Mouse (Mus musculus) liver, embryonic 11.5 days (tissue): ENCODE measurements around the gene Ntm. TPM values are rescaled to one million over a fixed set of nuclear protein-coding genes. Genes with fewer than 3 reads are reported as not detected.

ENCODE experiments used
- ATAC-seq: fragments of 200-750 bp; cut with Nextera tagmentation; replicated peaks from 2 replicates; pipeline ENCODE4 v1.8.0; 2017; ENCODE audit warnings: moderate number of reproducible peaks, mild to moderate bottlenecking, moderate TSS enrichment, moderate library complexity; ENCODE audit not compliant: low FRiP score
- DNase-seq: peaks from one replicate; pipeline ENCODE4 v3.0.0-alpha.2; 2017; ENCODE audit warnings: low spot score
- H3K27ac ChIP-seq: fragments of 300-500 bp; sonication (generic); 2 replicates; pipeline ENCODE4 v1.5.1; 2014; ENCODE audit warnings: mild to moderate bottlenecking, low read depth, low read length, control low read depth
- H3K27me3 ChIP-seq: fragments of 300-500 bp; sonication (generic); replicated peaks from 2 replicates; pipeline ENCODE4 v1.6.1; 2014; ENCODE audit warnings: low read length, mixed read lengths; ENCODE audit not compliant: control insufficient read depth, insufficient read depth
- H3K36me3 ChIP-seq: fragments of 300-500 bp; sonication (generic); 2 replicates; pipeline ENCODE4 v1.6.1; 2014; ENCODE audit warnings: mild to moderate bottlenecking, low read length, moderate library complexity, mixed read lengths; ENCODE audit not compliant: control insufficient read depth, insufficient read depth
- H3K4me1 ChIP-seq: fragments of 300-500 bp; sonication (generic); replicated peaks from 2 replicates; pipeline ENCODE4 v1.6.1; 2014; ENCODE audit warnings: low read length, mixed read lengths; ENCODE audit not compliant: control insufficient read depth, insufficient read depth
- H3K4me2 ChIP-seq: fragments of 300-500 bp; sonication (generic); 2 replicates; pipeline ENCODE4 v1.6.1; 2014; ENCODE audit warnings: mild to moderate bottlenecking, control low read depth, moderate library complexity
- H3K4me3 ChIP-seq: fragments of 300-500 bp; sonication (generic); 2 replicates; pipeline ENCODE4 v1.5.1; 2014; ENCODE audit warnings: low read depth, low read length, control low read depth
- H3K9ac ChIP-seq: fragments of 300-500 bp; sonication (generic); 2 replicates; pipeline ENCODE4 v1.6.1; 2014; ENCODE audit warnings: low read depth, low read length, control low read depth
- H3K9me3 ChIP-seq: fragments of 300-500 bp; sonication (generic); 2 replicates; pipeline ENCODE4 v1.6.1; 2016; ENCODE audit warnings: low read length, inconsistent platforms, mixed read lengths; ENCODE audit not compliant: control insufficient read depth
- WGBS: fragments of 180-500 bp; shearing (Covaris S2); extraction: QIAGEN DNeasy Blood & Tissue Kit; methylation state at CpG from one replicate; pipeline ENCODE4 v1.1.7; 2014; 5-methylcytosine and 5-hydroxymethylcytosine counted together
- polyA plus RNA-seq: library from polyadenylated mRNA; unstranded; fragments of >200 nt; fragmentation: Nextera tagmentation; extraction: Ambion mirVana; gene quantifications from 2 replicates; pipeline ENCODE4 v1.2.1, GENCODE M21; 2014

Gene Ntm
- polyA plus RNA-seq, 1 experiment from 2014 or later: 4.4 TPM

GRCm38 (mm10) chr9:29220941-29221615 lies 741.9 kb downstream of the Ntm start:
- Histone ChIP-seq H3K4me2 (no peak overlapping the region), H3K4me1 (no peaks in the 10 kb centered on the region), H3K27ac (no peak overlapping the region), H3K27me3 (no peaks in the 10 kb centered on the region; the same call in 1 of the 2 replicates), H3K9me3 (no peaks in the 10 kb centered on the region), H3K4me3 (no peak overlapping the region), H3K9ac (no peak overlapping the region), H3K36me3 (no peaks in the 10 kb centered on the region)
- WGBS: 27% methylated on average over 5 of the region's 5 CpGs
- ATAC-seq (no peak), DNase-seq (no peak)

- no peak overlapping the region for H3K4me2 ChIP-seq
- DNase-seq: no peak
- H3K4me1 ChIP-seq: no peaks in the 10 kb centered on the region
- no peaks in the 10 kb centered on the region for H3K9me3 ChIP-seq
- no peak overlapping the region for H3K9ac ChIP-seq
- no peaks in the 10 kb centered on the region; the same call in 1 of the 2 replicates for H3K27me3 ChIP-seq
- H3K27ac ChIP-seq: no peak overlapping the region
- H3K36me3 ChIP-seq: no peaks in the 10 kb centered on the region
- ATAC-seq: no peak
- WGBS: 52% methylated on average over 11 of the region's 11 CpGs
- no peak overlapping the region for H3K4me3 ChIP-seq
These were observed 742.4 kb downstream of the Ntm start for GRCm38 (mm10) chr9:29220493-29220892.

DNA sequence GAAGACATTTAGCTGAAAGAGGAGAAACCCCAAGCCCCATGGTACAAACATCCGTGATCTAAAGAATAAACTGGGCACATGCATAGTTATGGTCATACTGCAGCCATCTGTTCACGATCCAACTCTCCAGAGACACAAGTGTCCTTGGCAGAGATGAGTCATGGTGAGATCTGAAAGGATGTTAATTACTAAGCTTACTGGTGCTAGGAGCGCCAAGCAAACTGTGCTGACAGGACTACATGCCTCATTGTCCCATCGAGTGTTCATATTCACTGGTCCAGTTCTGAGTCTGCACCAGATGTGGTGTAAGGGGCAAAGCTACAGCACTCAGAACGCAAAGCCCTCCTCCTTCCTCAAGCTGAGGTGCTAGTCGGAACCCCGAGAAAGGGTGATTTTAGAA lies 745.0 kb downstream of the Ntm start:
- 85% methylated on average over 7 of the region's 7 CpGs for WGBS

GRCm38 (mm10) chr9:29216528-29216927 lies 746.4 kb downstream of the Ntm start:
- H3K9me3 ChIP-seq: no peaks in the 10 kb centered on the region
- DNase-seq: no peak
- ATAC-seq: no peak
- no peak overlapping the region for H3K4me2 ChIP-seq
- no peak overlapping the region for H3K27ac ChIP-seq
- H3K4me1 ChIP-seq: no peaks in the 10 kb centered on the region
- no peaks in the 10 kb centered on the region; the same call in 1 of the 2 replicates for H3K27me3 ChIP-seq
- H3K9ac ChIP-seq: no peak overlapping the region
- no peaks in the 10 kb centered on the region for H3K36me3 ChIP-seq
- no peak overlapping the region for H3K4me3 ChIP-seq
- WGBS: 91% methylated on average over 8 of the region's 8 CpGs

More for the DNA sequence above, 745.0 kb downstream of the Ntm start:
- Histone ChIP-seq H3K36me3 (no peaks in the 10 kb centered on the region), H3K4me1 (no peaks in the 10 kb centered on the region), H3K9me3 (no peaks in the 10 kb centered on the region), H3K27ac (no peak overlapping the region), H3K27me3 (no peaks in the 10 kb centered on the region; the same call in 1 of the 2 replicates), H3K9ac (no peak overlapping the region), H3K4me2 (no peak overlapping the region), H3K4me3 (no peak overlapping the region)
- DNase-seq (no peak), ATAC-seq (no peak)

DNA sequence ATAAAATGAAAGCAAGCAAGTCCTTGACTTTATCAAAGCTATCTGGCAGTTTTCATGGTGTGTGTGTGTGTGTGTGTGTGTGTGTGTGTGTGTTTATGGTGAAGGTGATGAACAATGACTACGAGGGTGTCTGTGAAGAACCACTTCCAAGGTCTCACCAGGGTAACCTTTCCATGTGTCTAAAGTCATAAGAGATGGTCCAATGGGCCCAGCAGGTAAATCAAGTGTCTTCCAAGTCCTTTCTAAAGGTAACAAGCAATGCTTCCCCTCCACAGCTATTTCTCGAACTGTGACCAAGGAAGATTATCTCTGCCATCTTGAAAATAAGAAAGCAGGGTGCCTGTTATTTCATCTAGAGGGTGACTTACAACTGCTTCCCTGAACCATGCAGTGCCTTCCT lies 747.1 kb downstream of the Ntm start:
- 85% methylated on average over 2 of the region's 2 CpGs for WGBS
- DNase-seq: no peak
- H3K4me3 ChIP-seq: no peak overlapping the region
- no peak overlapping the region for H3K9ac ChIP-seq
- no peaks in the 10 kb centered on the region for H3K4me1 ChIP-seq
- no peaks in the 10 kb centered on the region for H3K36me3 ChIP-seq
- H3K9me3 ChIP-seq: no peaks in the 10 kb centered on the region
- H3K4me2 ChIP-seq: no peak overlapping the region
- ATAC-seq: no peak
- H3K27me3 ChIP-seq: no peaks in the 10 kb centered on the region; the same call in 1 of the 2 replicates
- H3K27ac ChIP-seq: no peak overlapping the region

DNA sequence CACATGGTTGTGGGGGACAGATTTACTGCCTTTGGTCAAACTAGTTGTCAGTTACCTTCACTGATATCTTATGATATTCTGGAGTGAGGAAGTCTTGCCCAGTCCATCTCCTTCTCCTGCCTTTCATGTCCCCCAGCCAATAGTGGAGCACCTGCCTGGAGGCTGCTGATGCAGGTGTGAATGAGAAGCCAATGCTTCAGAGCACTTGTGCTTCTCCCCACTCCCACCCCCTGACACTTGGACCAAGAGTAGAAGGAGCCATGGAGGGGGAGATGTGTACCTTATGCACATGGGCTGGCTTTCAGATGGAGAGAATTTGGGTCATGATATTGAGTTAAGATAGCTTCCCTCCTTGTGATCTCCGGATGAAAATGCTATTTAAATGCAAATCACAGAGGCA lies 747.7 kb downstream of the Ntm start:
- DNase-seq (no peak), ATAC-seq (no peak)
- H3K27ac ChIP-seq: no peak overlapping the region
- no peak overlapping the region for H3K9ac ChIP-seq
- H3K9me3 ChIP-seq: no peaks in the 10 kb centered on the region
- no peaks in the 10 kb centered on the region; the same call in 1 of the 2 replicates for H3K27me3 ChIP-seq
- H3K4me3 ChIP-seq: no peak overlapping the region
- 80% methylated on average over 1 of the region's 1 CpGs for WGBS
- H3K4me2 ChIP-seq: no peak overlapping the region
- H3K4me1 ChIP-seq: no peaks in the 10 kb centered on the region
- no peaks in the 10 kb centered on the region for H3K36me3 ChIP-seq

DNA sequence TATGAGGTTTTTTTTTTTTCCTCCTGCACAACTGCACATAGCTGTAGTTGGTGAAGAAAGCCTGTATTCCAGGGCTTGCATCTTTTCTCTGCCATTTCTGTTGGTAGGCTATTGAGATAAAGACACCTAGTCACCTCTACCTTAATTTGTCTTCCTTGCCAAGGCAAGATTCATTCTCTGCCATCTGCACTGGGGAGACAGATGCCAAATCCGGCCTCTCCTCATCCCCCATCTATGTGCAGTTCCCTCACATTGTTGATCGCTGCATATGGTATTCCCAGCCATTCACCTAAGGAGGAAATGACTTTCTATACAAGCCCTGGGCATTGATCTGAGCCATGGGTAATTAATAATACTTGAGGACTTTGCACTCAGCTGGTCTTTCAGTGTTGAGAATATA lies 753.7 kb downstream of the Ntm start:
- Histone ChIP-seq H3K27ac (no peak overlapping the region), H3K27me3 (no peaks in the 10 kb centered on the region), H3K9ac (no peak overlapping the region), H3K4me3 (no peak overlapping the region), H3K9me3 (no peaks in the 10 kb centered on the region), H3K36me3 (no peaks in the 10 kb centered on the region), H3K4me1 (no peaks in the 10 kb centered on the region), H3K4me2 (no peak overlapping the region)
- no peak for ATAC-seq
- 76% methylated on average over 2 of the region's 2 CpGs for WGBS
- DNase-seq: no peak

DNA sequence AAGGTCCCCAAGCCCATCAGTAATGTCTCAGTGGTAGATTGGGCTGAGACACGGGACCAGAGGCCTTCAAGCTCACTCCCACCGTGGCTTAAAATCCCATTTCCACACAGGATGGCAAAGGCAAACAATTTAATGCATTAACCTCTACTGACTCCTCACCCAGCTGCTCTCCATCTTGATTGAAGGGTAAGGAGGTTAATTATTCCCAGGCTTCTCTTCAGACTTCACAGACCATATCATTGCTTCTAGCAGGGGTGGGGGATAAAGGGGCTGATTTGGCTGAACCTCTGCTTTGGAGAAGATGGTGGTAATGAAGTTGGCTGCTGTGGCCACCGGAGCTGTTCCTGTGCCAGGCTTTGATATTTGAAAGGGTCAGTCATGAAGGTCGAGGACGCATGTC lies 754.8 kb downstream of the Ntm start:
- no peak overlapping the region for H3K4me2 ChIP-seq
- DNase-seq (no peak), ATAC-seq (no peak)
- H3K4me1 ChIP-seq: no peaks in the 10 kb centered on the region
- no peaks in the 10 kb centered on the region for H3K9me3 ChIP-seq
- 60% methylated on average over 5 of the region's 5 CpGs for WGBS
- H3K36me3 ChIP-seq: no peaks in the 10 kb centered on the region
- no peak overlapping the region for H3K9ac ChIP-seq
- no peaks in the 10 kb centered on the region for H3K27me3 ChIP-seq
- no peak overlapping the region for H3K27ac ChIP-seq
- H3K4me3 ChIP-seq: no peak overlapping the region

GRCm38 (mm10) chr9:29205680-29206079 lies 757.3 kb downstream of the Ntm start:
- 60% methylated on average over 4 of the region's 4 CpGs for WGBS
- Histone ChIP-seq H3K4me1 (no peaks in the 10 kb centered on the region), H3K27me3 (no peaks in the 10 kb centered on the region), H3K36me3 (no peaks in the 10 kb centered on the region), H3K9ac (no peak overlapping the region), H3K4me3 (no peak overlapping the region), H3K4me2 (no peak overlapping the region), H3K27ac (no peak overlapping the region), H3K9me3 (no peaks in the 10 kb centered on the region)
- ATAC-seq (no peak), DNase-seq (no peak)
